Mouse (Mus musculus): ENCODE results near the gene Olfr510. TPM values are rescaled to one million over a fixed set of nuclear protein-coding genes. Genes with fewer than 3 reads are reported as not detected.
"Not testable (repeated sequence)": the region's sequence is repeated elsewhere in the genome, so short reads cannot be mapped to it uniquely, and the experiment has no call there.

Gene Olfr510
- not detected in 2 replicates for polyA plus RNA-seq (2014; fragmentation: Nextera tagmentation; extraction: Ambion mirVana)

DNA sequence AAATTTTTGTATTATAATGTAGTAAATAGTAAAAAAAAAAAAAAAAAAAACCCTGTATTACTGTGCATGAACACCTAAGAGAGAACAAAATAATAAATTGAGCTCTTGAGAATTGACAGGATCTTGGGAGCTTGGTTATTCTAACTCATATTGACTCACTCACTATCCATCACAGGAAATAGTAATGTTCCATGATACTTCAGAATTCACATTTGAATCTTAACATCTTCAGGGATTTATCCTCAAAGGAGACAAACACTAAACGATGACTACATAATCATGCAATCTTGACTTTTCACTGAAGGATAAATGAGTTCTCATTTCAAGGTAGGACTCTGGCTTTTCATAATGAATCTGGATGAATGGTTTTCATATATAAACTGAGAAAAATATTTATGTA, at the start of gene Olfr510:
Olfr510 (plus strand) TSS at position 301 of the 400 bp plus-strand sequence.
- Histone ChIP-seq H3K36me3 (ENCODE audit: control insufficient read depth, insufficient read depth, low read length) (no peaks in the 10 kb centered on the region), H3K27me3 (ENCODE audit: control insufficient read depth, insufficient read depth, low read length) (no peaks in the 10 kb centered on the region), H3K4me1 (ENCODE audit: control insufficient read depth, insufficient read depth, low read length) (no peaks in the 10 kb centered on the region), H3K27ac (replicated peaks; ENCODE audit: low read depth, low read length) (no peak within 1 kb of the TSS), H3K4me3 (ENCODE audit: low read depth, low read length) (no peak within 1 kb of the TSS), H3K9me3 (ENCODE audit: control insufficient read depth, low read length) (no peaks in the 10 kb centered on the region), H3K4me2 (ENCODE audit: low read depth, severe bottlenecking) (no peak within 1 kb of the TSS), H3K9ac (ENCODE audit: low read length) (no peak within 1 kb of the TSS)
- ATAC-seq (ENCODE audit: insufficient number of reproducible peaks, low FRiP score, low TSS enrichment, low read depth) = no peak
- WGBS = 93% methylated on average over 1 of the region's 1 CpGs
- DNase-seq (ENCODE audit: low spot score) = no peak

DNA sequence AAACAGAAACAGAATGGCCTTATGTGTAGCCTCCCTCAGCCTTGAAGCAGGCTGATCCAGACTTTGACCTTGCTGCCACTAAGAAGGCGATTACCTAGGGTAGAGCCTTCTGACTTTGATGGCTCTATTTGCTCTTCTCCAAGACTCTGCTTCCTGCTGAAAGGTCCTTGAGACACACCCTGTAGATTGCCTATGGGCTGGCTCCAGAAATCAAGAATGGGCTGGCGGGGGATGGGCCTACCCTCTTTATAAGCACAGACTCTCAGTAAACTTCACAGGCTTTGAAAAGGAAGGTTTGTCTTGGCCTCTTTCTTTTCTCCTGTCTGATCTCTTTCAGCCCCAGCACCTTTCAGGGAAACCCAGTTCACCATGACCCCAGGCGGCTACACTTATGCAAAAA, 49.4 kb upstream of the Olfr510 start:
- DNase-seq (ENCODE audit: low spot score); ATAC-seq (ENCODE audit: insufficient number of reproducible peaks, low FRiP score, low TSS enrichment, low read depth); H3K4me1 ChIP-seq (ENCODE audit: control insufficient read depth, insufficient read depth, low read length); H3K9me3 ChIP-seq (ENCODE audit: control insufficient read depth, low read length); H3K4me3 ChIP-seq (ENCODE audit: low read depth, low read length); H3K27me3 ChIP-seq (ENCODE audit: control insufficient read depth, insufficient read depth, low read length); H3K36me3 ChIP-seq (ENCODE audit: control insufficient read depth, insufficient read depth, low read length); H3K27ac ChIP-seq (replicated peaks; ENCODE audit: low read depth, low read length); H3K4me2 ChIP-seq (ENCODE audit: low read depth, severe bottlenecking); H3K9ac ChIP-seq (ENCODE audit: low read length): not testable (repeated sequence)
- 78% methylated on average over 3 of the region's 3 CpGs for WGBS

DNA sequence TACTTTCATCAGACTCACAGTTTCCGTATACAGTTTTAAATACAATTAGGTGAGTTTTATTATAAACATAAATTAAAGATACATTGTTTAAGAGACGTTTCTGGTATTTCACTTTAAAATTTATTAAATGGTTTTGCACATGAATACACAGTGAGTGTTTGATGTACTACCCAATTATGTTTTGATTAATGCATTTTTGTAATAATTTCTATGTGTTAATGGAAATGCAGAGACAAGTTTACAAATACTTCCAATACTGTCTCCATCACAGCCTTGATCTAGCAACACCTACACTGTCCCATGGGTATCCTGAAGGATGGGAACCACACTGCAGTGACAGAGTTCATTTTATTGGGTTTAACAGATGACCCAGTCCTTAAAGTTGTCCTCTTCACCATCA, 44.7 kb upstream of the Olfr510 start, which contains the start of gene Olfr507:
Olfr507 (plus strand) TSS at position 301 of the 400 bp plus-strand sequence.
- Histone ChIP-seq H3K4me1 (ENCODE audit: control insufficient read depth, insufficient read depth, low read length) (no peaks in the 10 kb centered on the region), H3K9ac (ENCODE audit: low read length) (no peak within 1 kb of the TSS), H3K9me3 (ENCODE audit: control insufficient read depth, low read length) (no peaks in the 10 kb centered on the region), H3K36me3 (ENCODE audit: control insufficient read depth, insufficient read depth, low read length) (no peaks in the 10 kb centered on the region), H3K27me3 (ENCODE audit: control insufficient read depth, insufficient read depth, low read length) (no peaks in the 10 kb centered on the region), H3K4me3 (ENCODE audit: low read depth, low read length) (no peak within 1 kb of the TSS), H3K27ac (replicated peaks; ENCODE audit: low read depth, low read length) (no peak within 1 kb of the TSS), H3K4me2 (ENCODE audit: low read depth, severe bottlenecking) (no peak within 1 kb of the TSS)
- 80% methylated on average over 2 of the region's 2 CpGs for WGBS
- DNase-seq (ENCODE audit: low spot score) = no peak
- ATAC-seq (ENCODE audit: insufficient number of reproducible peaks, low FRiP score, low TSS enrichment, low read depth) = no peak

DNA sequence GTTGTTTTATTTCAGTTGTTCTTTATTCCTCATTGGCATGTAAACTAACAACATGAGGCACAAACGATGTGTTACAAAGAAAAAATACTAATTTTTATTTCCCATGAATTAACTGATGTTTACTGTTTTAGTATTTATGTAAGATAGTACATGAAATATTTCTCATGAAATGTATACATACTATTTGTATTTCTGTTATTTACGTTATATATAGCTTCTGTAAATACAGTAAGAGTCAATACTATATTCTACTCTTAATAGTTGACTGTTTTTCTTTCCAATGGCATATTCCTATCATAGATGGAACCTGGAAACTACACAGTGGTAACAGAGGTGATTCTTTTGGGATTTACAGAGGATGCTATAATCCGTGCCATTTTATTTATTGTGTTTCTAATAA, 36.5 kb upstream of the Olfr510 start, which contains the start of gene Olfr508:
Olfr508 (plus strand) TSS at position 301 of the 400 bp plus-strand sequence.
- no peaks in the 10 kb centered on the region for H3K9me3 ChIP-seq (ENCODE audit: control insufficient read depth, low read length)
- no peak within 1 kb of the TSS for H3K9ac ChIP-seq (ENCODE audit: low read length)
- H3K36me3 ChIP-seq (ENCODE audit: control insufficient read depth, insufficient read depth, low read length) = no peaks in the 10 kb centered on the region
- H3K4me1 ChIP-seq (ENCODE audit: control insufficient read depth, insufficient read depth, low read length) = no peaks in the 10 kb centered on the region
- H3K27me3 ChIP-seq (ENCODE audit: control insufficient read depth, insufficient read depth, low read length) = no peaks in the 10 kb centered on the region
- ATAC-seq (ENCODE audit: insufficient number of reproducible peaks, low FRiP score, low TSS enrichment, low read depth) (no peak), DNase-seq (ENCODE audit: low spot score) (no peak)
- no peak within 1 kb of the TSS for H3K27ac ChIP-seq (replicated peaks; ENCODE audit: low read depth, low read length)
- no peak within 1 kb of the TSS for H3K4me3 ChIP-seq (ENCODE audit: low read depth, low read length)
- WGBS = 86% methylated on average over 3 of the region's 3 CpGs
- H3K4me2 ChIP-seq (ENCODE audit: low read depth, severe bottlenecking) = no peak within 1 kb of the TSS

DNA sequence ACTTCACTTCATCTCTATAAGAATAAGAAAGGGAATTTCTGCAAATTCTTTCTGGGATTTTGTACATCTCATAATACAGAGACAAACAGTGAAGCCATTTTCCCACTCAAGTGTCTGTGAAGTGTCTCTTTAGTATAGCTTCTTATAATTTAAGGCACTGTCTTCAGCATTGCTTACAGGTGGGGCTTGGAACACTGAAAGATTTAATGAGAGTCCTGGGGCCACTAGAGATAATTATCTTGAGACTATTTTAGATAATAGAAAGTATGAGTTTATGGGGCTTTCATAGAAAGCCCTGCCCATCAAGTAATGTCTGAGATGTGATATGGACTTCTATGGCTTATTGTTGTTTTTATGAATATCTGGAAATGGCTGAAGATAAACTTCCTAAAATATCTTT, 14.4 kb upstream of the Olfr510 start, which contains the start of gene Olfr509:
Olfr509 (minus strand) TSS at position 101 of the 400 bp plus-strand sequence.
- H3K4me2 ChIP-seq (ENCODE audit: low read depth, severe bottlenecking) = no peak within 1 kb of the TSS

DNA sequence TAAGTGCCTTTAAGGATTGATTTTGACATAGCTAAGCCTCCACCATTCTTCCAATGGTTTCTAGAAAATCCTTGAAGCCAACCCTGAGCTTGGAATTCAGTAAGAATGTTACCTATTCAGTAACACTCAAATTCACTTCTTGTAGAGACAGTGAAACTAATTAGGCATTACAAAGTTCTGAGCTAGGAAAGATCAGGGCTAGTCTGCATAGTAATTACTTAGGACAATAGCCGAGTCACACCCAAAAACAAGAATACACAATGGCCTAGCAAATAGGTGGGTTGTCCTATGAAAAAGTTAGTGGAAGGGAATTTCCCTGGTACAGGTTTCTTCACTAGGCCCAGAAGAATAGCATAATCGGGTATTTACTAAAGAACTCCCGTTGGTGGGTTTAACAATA, 3.8 kb upstream of the Olfr510 start:
- no peak for ATAC-seq (ENCODE audit: insufficient number of reproducible peaks, low FRiP score, low TSS enrichment, low read depth)
- Histone ChIP-seq H3K4me1 (ENCODE audit: control insufficient read depth, insufficient read depth, low read length) (no peaks in the 10 kb centered on the region), H3K4me3 (ENCODE audit: low read depth, low read length) (no peak overlapping the region), H3K9me3 (ENCODE audit: control insufficient read depth, low read length) (no peaks in the 10 kb centered on the region), H3K9ac (ENCODE audit: low read length) (no peak overlapping the region), H3K4me2 (ENCODE audit: low read depth, severe bottlenecking) (no peak overlapping the region), H3K36me3 (ENCODE audit: control insufficient read depth, insufficient read depth, low read length) (no peaks in the 10 kb centered on the region), H3K27me3 (ENCODE audit: control insufficient read depth, insufficient read depth, low read length) (no peaks in the 10 kb centered on the region), H3K27ac (replicated peaks; ENCODE audit: low read depth, low read length) (no peak overlapping the region)
- DNase-seq (ENCODE audit: low spot score) = no peak
- WGBS = 93% methylated on average over 3 of the region's 3 CpGs

More for the DNA sequence above, 14.4 kb upstream of the Olfr510 start, which contains the start of gene Olfr509:
- H3K4me3 ChIP-seq (ENCODE audit: low read depth, low read length) = no peak within 1 kb of the TSS
- H3K9me3 ChIP-seq (ENCODE audit: control insufficient read depth, low read length) = no peaks in the 10 kb centered on the region
- no peaks in the 10 kb centered on the region for H3K4me1 ChIP-seq (ENCODE audit: control insufficient read depth, insufficient read depth, low read length)
- H3K27ac ChIP-seq (replicated peaks; ENCODE audit: low read depth, low read length) = no peak within 1 kb of the TSS
- no peak within 1 kb of the TSS for H3K9ac ChIP-seq (ENCODE audit: low read length)
- ATAC-seq (ENCODE audit: insufficient number of reproducible peaks, low FRiP score, low TSS enrichment, low read depth) = no peak
- no peaks in the 10 kb centered on the region for H3K36me3 ChIP-seq (ENCODE audit: control insufficient read depth, insufficient read depth, low read length)
- H3K27me3 ChIP-seq (ENCODE audit: control insufficient read depth, insufficient read depth, low read length) = no peaks in the 10 kb centered on the region
- DNase-seq (ENCODE audit: low spot score) = no peak

DNA sequence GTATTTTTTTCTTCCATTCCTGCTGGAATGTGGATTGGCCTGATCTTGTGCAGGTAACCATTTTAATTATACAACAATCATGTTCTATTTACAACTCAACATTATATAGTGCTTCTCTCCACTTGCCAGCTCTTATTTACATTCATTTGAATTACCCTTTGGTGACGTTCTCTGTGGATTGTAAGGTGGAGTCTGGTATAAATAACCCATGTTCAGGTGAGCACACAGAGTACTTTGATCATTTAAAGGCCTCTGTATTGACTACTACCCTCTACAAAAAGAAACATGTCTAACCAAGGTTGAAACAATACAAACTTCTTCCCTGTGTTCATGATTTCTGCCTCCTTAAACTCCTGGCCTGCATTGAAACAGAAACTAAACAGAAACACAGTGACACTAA, 4.8 kb downstream of the Olfr510 start:
- H3K9ac ChIP-seq (ENCODE audit: low read length) = no peak overlapping the region
- H3K4me3 ChIP-seq (ENCODE audit: low read depth, low read length) = no peak overlapping the region
- ATAC-seq (ENCODE audit: insufficient number of reproducible peaks, low FRiP score, low TSS enrichment, low read depth) (no peak), DNase-seq (ENCODE audit: low spot score) (no peak)
- H3K27ac ChIP-seq (replicated peaks; ENCODE audit: low read depth, low read length) = no peak overlapping the region
- H3K36me3 ChIP-seq (ENCODE audit: control insufficient read depth, insufficient read depth, low read length) = no peaks in the 10 kb centered on the region
- WGBS = 79% methylated on average over 1 of the region's 1 CpGs
- H3K27me3 ChIP-seq (ENCODE audit: control insufficient read depth, insufficient read depth, low read length) = no peaks in the 10 kb centered on the region
- no peaks in the 10 kb centered on the region for H3K9me3 ChIP-seq (ENCODE audit: control insufficient read depth, low read length)
- no peak overlapping the region for H3K4me2 ChIP-seq (ENCODE audit: low read depth, severe bottlenecking)
- no peaks in the 10 kb centered on the region for H3K4me1 ChIP-seq (ENCODE audit: control insufficient read depth, insufficient read depth, low read length)

DNA sequence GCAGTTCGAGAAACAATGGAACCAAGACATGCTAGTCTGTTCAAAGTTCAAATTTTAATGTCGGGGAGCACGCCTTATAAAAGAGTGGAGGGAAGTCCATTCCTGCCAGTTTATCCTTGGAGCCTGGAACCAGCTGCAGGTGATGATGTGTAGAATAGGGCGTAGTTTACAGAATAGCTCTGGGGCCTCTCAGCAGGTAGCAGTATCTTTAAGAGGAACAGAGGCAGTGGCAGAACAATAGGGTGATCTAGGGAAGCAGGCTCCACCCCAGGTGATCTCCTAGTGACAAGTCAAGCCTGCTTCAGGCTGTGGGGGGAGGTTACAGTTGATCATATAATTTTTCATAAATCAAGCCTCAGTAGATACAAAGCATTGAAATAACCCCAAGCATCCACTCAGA, 12.7 kb downstream of the Olfr510 start:
- Histone ChIP-seq H3K9ac (ENCODE audit: low read length) (no peak overlapping the region), H3K4me2 (ENCODE audit: low read depth, severe bottlenecking) (no peak overlapping the region), H3K4me1 (ENCODE audit: control insufficient read depth, insufficient read depth, low read length) (no peaks in the 10 kb centered on the region), H3K9me3 (ENCODE audit: control insufficient read depth, low read length) (no peaks in the 10 kb centered on the region), H3K27ac (replicated peaks; ENCODE audit: low read depth, low read length) (no peak overlapping the region), H3K27me3 (ENCODE audit: control insufficient read depth, insufficient read depth, low read length) (no peaks in the 10 kb centered on the region), H3K36me3 (ENCODE audit: control insufficient read depth, insufficient read depth, low read length) (no peaks in the 10 kb centered on the region), H3K4me3 (ENCODE audit: low read depth, low read length) (no peak overlapping the region)
- WGBS = 89% methylated on average over 4 of the region's 4 CpGs
- DNase-seq (ENCODE audit: low spot score) = no peak
- ATAC-seq (ENCODE audit: insufficient number of reproducible peaks, low FRiP score, low TSS enrichment, low read depth) = no peak

DNA sequence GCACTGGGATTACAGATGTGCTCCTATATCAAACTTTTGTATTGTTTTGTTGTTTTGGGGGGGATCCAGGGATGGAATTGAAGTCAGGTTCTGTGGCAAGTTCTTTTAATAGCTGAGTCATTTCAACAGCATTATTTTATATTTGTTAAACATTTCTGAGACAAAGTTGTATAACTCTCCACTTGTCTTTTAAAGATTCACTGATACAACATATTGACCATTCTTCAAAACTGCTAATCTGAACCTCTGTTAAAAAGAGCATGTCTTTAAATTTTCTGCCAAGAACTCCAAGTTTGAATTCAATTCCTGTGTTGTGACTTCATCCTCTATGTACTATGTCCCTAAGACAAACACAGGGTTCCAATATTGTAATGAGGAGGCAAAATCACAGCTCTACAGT, 46.8 kb downstream of the Olfr510 start, which contains the start of gene Olfr512:
Olfr512 (plus strand) TSS at position 301 of the 400 bp plus-strand sequence.
- ATAC-seq (ENCODE audit: insufficient number of reproducible peaks, low FRiP score, low TSS enrichment, low read depth) (no peak), DNase-seq (ENCODE audit: low spot score) (no peak)
- H3K4me2 ChIP-seq (ENCODE audit: low read depth, severe bottlenecking) = no peak within 1 kb of the TSS
- H3K36me3 ChIP-seq (ENCODE audit: control insufficient read depth, insufficient read depth, low read length) = no peaks in the 10 kb centered on the region
- H3K9ac ChIP-seq (ENCODE audit: low read length) = no peak within 1 kb of the TSS
- H3K9me3 ChIP-seq (ENCODE audit: control insufficient read depth, low read length) = no peaks in the 10 kb centered on the region
- no peaks in the 10 kb centered on the region for H3K27me3 ChIP-seq (ENCODE audit: control insufficient read depth, insufficient read depth, low read length)
- H3K4me3 ChIP-seq (ENCODE audit: low read depth, low read length) = no peak within 1 kb of the TSS
- no peaks in the 10 kb centered on the region for H3K4me1 ChIP-seq (ENCODE audit: control insufficient read depth, insufficient read depth, low read length)
- H3K27ac ChIP-seq (replicated peaks; ENCODE audit: low read depth, low read length) = no peak within 1 kb of the TSS

Data from limb, embryonic 11.5 days (tissue).